Mouse (Mus musculus): ENCODE data around the gene Zfp575. TPM values are rescaled to one million over a fixed set of nuclear protein-coding genes. Genes with fewer than 3 reads are reported as not detected.

Zfp575 gene
- polyA plus RNA-seq, 1 experiment from 2014 or later = 1.4 TPM

DNA sequence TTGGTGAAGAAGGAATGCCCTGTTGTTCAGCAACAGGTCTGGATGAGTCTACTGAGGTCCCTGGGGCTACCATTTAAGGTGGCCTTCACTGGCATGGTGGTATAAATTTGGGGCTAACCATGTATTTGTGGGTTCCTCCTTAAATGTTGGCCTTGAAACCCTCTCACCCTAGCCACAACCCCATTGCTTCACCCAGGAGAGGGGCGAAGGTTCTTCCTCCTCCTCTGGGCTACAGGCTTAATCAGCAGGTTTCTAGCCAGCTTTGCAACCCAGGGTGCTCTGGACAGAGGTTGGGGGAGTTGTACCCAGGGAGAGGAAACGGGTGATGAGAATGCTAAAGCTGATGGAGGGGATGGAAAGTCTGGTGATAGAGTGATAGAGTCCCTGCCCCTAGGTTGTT, 8.0 kb upstream of the Zfp575 start:
- DNase-seq (ENCODE audit: extremely low spot score, low spot score) = no peak
- H3K36me3 ChIP-seq (replicated peaks) = no peaks in the 10 kb centered on the region
- WGBS = 75% methylated on average over 2 of the region's 2 CpGs
- H3K4me1 ChIP-seq = peaks cover 32% of the 10 kb centered on the region
- peaks cover 30% of the 10 kb centered on the region for H3K27me3 ChIP-seq (ENCODE audit: poor library complexity, severe bottlenecking)
- H3K9me3 ChIP-seq = no peaks in the 10 kb centered on the region
- no peak overlapping the region for H3K4me3 ChIP-seq
- no peak overlapping the region for H3K27ac ChIP-seq

DNA sequence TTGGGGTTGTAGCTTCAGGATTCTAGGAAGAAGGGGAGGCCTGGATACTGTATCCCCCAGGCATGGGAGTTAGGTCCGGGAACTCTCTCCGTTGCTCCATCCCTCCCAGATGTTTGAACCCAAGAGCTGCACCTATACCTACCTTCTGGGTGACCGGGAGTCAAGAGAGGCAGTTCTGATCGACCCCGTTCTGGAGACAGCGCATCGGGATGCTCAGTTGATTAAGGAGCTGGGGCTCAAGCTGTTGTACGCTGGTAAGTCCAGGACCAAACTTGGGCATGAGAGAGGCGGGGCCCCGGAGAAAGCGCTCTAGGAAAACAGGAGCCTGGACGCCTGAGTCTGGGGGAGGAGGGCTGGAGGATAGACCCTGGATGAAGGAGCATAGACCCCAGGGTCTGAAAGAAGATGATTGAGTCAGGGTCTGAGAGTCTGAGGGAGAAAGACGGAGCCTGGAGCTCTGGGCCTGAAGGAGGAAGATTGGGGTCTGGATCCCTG, 6.9 kb upstream of the Zfp575 start:
- H3K27ac ChIP-seq = peak overlapping the region; percentile 82

DNA sequence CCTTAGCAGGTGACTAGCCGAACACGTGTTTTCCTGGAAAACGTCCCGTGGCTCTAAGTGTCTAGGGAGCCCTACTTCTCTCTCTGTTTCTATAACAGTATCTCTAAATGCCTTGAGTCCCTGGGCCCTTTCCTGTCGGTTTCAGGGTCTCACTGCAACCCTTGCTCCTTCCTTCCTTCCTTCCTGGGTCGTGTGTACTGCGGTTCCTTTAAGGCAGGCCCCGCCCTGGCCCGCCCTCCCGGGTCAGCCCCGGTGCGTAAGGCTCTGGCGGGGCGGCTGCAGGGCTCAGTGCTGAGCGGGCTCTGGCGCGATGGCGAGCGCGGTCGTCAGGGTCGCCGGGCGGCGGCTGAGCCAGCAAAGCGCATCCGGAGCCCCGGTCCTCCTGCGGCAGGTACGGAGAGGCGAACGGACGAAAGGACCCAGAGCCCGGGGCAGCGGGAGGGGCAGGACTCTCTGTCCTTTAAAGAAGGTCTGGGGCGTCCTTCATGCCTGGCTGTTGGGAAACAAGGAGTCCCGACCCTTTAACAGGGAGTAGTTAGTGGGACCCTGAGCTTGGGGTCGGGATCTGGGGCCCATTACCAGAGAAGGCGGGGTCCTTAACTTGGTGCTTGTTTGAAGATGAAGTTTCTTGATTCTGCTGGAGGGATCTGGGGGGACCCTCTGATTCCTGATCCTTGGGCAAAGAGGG, 6.3 kb upstream of the Zfp575 start:
- H3K36me3 ChIP-seq (replicated peaks) = no peaks in the 10 kb centered on the region
- H3K27ac ChIP-seq = peak overlapping the region; percentile 82
- 3% methylated on average over 37 of the region's 39 CpGs for WGBS
- DNase-seq (ENCODE audit: extremely low spot score, low spot score) = peak; percentile 74
- peak overlapping the region; percentile 72 for H3K4me3 ChIP-seq
- peaks cover 30% of the 10 kb centered on the region for H3K27me3 ChIP-seq (ENCODE audit: poor library complexity, severe bottlenecking)
- H3K9me3 ChIP-seq = no peaks in the 10 kb centered on the region
- H3K4me1 ChIP-seq = peaks cover 32% of the 10 kb centered on the region

More for the DNA sequence above, 6.9 kb upstream of the Zfp575 start:
- under 1% methylated on average over 13 of the region's 13 CpGs for WGBS
- no peak for DNase-seq (ENCODE audit: extremely low spot score, low spot score)
- Histone ChIP-seq H3K36me3 (replicated peaks) (no peaks in the 10 kb centered on the region), H3K4me1 (peaks cover 32% of the 10 kb centered on the region), H3K9me3 (no peaks in the 10 kb centered on the region), H3K27me3 (ENCODE audit: poor library complexity, severe bottlenecking) (peaks cover 30% of the 10 kb centered on the region), H3K4me3 (peak overlapping the region; percentile 72)

DNA sequence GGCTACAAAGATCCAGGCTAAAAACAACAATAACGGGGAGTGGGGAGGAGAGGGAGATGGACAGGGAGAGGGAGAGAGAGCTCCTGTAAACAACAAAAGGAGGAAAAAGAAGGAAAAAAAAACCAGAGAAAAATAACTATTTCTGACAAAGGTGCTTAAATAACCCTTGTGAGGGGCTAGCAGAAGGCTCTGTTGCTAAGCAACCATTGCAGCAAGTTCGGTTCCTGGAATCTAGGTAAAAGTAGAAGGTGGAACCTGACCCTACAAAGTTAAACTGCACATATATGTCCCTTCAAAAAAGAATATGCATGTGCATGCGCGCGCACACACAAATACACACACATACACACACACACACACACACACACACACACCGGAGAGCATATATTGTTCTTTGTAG, 5.3 kb upstream of the Zfp575 start:
- Histone ChIP-seq H3K36me3 (replicated peaks) (no peaks in the 10 kb centered on the region), H3K27ac (no peak overlapping the region), H3K9me3 (no peaks in the 10 kb centered on the region), H3K4me3 (no peak overlapping the region), H3K4me1 (peaks cover 34% of the 10 kb centered on the region), H3K27me3 (ENCODE audit: poor library complexity, severe bottlenecking) (peaks cover 37% of the 10 kb centered on the region)
- DNase-seq (ENCODE audit: extremely low spot score, low spot score) = no peak
- 85% methylated on average over 6 of the region's 6 CpGs for WGBS

DNA sequence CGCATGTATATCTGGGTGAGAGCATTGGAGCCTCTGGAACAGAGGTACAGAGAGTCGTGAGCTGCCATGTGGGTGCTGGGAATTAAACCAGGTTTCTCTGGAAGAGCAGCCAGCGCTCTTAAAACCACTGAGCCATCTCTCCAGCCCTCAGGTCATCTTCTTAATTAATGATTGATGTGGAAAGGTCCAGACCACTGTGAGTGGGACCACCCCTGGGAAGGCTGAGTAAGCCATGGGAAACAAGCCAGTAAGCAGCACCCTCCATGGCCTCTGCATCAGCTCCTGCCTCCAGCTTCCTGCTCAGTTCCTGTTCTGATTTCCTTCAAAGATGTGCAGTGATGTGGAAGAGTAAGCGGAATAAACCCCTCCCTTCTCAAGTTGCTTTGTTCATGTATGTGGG, 4.7 kb upstream of the Zfp575 start:
- peaks cover 40% of the 10 kb centered on the region for H3K4me1 ChIP-seq
- peaks cover 44% of the 10 kb centered on the region for H3K27me3 ChIP-seq (ENCODE audit: poor library complexity, severe bottlenecking)
- WGBS = 70% methylated on average over 4 of the region's 4 CpGs
- H3K27ac ChIP-seq = no peak overlapping the region
- no peak for DNase-seq (ENCODE audit: extremely low spot score, low spot score)
- H3K36me3 ChIP-seq (replicated peaks) = no peaks in the 10 kb centered on the region
- no peaks in the 10 kb centered on the region for H3K9me3 ChIP-seq
- H3K4me3 ChIP-seq = no peak overlapping the region

DNA sequence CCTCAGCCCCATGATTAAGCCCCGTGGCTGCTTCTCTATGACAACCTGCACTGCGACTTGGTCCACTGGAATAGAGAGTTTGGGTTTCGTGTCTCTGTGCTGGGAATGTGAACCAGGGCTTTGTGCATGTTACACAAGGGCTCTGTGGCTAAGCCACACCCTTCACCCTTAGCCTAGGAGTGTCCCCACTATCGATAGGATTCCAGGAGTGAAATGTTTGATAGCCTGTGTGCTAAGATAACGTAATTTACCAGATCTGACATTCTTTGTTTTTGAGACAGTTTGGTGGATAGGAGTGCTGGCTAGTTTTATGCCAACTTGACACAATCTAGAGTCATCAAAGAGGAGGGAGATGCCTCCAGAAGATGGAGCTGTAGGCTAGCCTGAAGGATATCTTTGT, 4.3 kb upstream of the Zfp575 start:
- Histone ChIP-seq H3K27me3 (ENCODE audit: poor library complexity, severe bottlenecking) (peaks cover 48% of the 10 kb centered on the region), H3K9me3 (peaks cover under 1% of the 10 kb centered on the region; the same call in 1 of the 2 replicates), H3K4me3 (no peak overlapping the region), H3K36me3 (replicated peaks) (no peaks in the 10 kb centered on the region), H3K27ac (no peak overlapping the region), H3K4me1 (peaks cover 44% of the 10 kb centered on the region)
- whole genome bisulfite sequencing = 77% methylated on average over 5 of the region's 5 CpGs
- DNase-seq (ENCODE audit: extremely low spot score, low spot score) = no peak

DNA sequence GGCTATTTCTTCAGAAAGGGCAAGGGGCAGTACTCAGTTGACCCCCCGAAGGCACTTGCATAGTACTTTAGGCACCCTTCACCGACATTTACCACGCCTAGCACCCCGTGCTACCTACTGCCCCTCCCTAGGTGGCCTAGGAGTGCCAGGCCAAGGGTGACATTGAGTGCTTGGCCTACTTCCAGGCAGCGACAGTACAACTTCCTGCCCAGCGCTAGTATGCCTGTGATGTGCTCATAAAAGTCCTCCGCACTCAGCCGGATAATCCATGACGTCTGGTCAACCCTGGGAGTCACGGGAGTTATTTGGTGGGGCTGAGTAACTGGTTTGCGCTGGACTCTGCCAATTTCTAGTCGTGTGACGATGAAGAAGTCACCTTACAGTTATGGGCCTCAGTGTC, 895 bp upstream of the Zfp575 start:
- Histone ChIP-seq H3K27ac (no peak overlapping the region), H3K4me1 (peaks cover 25% of the 10 kb centered on the region), H3K36me3 (replicated peaks) (no peaks in the 10 kb centered on the region), H3K27me3 (ENCODE audit: poor library complexity, severe bottlenecking) (peaks cover 50% of the 10 kb centered on the region), H3K9me3 (peaks cover 18% of the 10 kb centered on the region), H3K4me3 (no peak overlapping the region)
- no peak for DNase-seq (ENCODE audit: extremely low spot score, low spot score)
- 90% methylated on average over 13 of the region's 13 CpGs for WGBS

DNA sequence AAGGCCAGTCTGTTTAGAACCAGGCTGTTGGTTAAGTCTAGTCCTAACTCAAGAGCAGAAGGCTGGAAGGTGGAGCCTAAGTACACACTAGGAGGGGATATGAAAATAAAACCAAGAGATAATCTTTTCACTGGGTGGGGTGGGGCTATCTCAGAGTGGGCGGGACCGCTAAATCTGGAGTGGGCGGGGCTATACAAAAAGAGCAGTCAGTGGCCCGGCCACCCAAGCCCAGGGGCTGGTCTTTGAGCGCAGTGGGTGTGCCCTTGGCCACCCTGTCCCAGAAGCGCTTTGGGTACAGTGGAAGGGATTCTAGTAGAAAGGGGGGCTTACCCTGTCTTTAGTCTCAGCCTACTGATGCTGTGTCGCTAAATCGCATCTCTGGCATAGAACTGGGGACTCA, 613 bp downstream of the Zfp575 start:
- 0 out of 2 replicates have a peak overlapping the region, but pooled peaks have one; percentile 75 for H3K27ac ChIP-seq
- H3K9me3 ChIP-seq = peaks cover 18% of the 10 kb centered on the region
- 13% methylated on average over 8 of the region's 8 CpGs for WGBS
- peak overlapping the region; percentile 55 for H3K4me3 ChIP-seq
- peaks cover 12% of the 10 kb centered on the region for H3K4me1 ChIP-seq
- H3K36me3 ChIP-seq (replicated peaks) = no peaks in the 10 kb centered on the region
- peaks cover 50% of the 10 kb centered on the region for H3K27me3 ChIP-seq (ENCODE audit: poor library complexity, severe bottlenecking)
- DNase-seq (ENCODE audit: extremely low spot score, low spot score) = no peak

DNA sequence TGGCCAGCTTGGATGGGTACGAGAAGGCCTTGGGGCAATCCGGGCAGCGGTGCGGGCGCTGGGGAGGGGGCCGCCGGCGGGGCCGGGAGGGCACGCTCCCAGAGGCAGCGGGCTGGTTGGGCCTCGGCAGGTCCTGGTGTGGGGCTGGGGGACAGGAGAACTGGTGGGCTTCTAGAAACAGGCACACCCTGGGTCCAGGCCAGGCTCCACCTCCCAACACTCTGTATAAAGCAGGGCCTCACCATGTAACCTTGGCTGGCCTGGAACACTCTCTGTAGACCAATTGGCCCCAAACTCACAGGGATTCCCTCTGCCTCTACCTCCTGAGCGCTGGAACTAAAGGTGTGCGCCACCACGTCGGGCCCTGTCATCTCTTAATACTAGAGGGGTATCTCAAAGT, 1.4 kb downstream of the Zfp575 start:
- H3K4me3 ChIP-seq = peak overlapping the region; percentile 8; the same call in 1 of the 2 replicates
- no peaks in the 10 kb centered on the region for H3K36me3 ChIP-seq (replicated peaks)
- peaks cover 18% of the 10 kb centered on the region for H3K9me3 ChIP-seq

DNA sequence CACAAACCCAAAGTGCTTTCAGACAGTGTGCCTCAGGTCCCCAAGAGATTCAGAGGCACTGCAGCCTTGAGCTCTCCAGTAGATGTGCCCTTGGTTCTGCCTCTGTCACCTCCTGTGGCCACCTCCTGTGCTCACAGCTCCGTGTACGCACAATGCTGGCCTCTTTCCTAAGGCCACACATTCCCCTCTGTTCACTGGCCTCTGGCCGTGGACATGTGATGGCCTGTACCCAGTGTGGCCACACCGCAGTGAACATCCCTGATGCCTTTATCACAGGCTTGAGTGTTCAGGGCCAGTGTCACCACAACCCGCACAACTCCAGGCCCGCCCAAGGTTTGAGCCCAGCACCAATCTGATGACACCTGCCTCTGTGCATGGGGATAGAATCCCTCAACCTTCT, 2.6 kb downstream of the Zfp575 start:
- Histone ChIP-seq H3K9me3 (peaks cover 18% of the 10 kb centered on the region), H3K4me1 (peaks cover 12% of the 10 kb centered on the region), H3K36me3 (replicated peaks) (no peaks in the 10 kb centered on the region), H3K27me3 (ENCODE audit: poor library complexity, severe bottlenecking) (peaks cover 45% of the 10 kb centered on the region), H3K4me3 (no peak overlapping the region), H3K27ac (no peak overlapping the region)
- 86% methylated on average over 6 of the region's 6 CpGs for WGBS
- no peak for DNase-seq (ENCODE audit: extremely low spot score, low spot score)

More for the DNA sequence above, 1.4 kb downstream of the Zfp575 start:
- peaks cover 45% of the 10 kb centered on the region for H3K27me3 ChIP-seq (ENCODE audit: poor library complexity, severe bottlenecking)
- DNase-seq (ENCODE audit: extremely low spot score, low spot score) = no peak
- H3K4me1 ChIP-seq = peaks cover 12% of the 10 kb centered on the region
- 47% methylated on average over 16 of the region's 16 CpGs for WGBS
- no peak overlapping the region for H3K27ac ChIP-seq

DNA sequence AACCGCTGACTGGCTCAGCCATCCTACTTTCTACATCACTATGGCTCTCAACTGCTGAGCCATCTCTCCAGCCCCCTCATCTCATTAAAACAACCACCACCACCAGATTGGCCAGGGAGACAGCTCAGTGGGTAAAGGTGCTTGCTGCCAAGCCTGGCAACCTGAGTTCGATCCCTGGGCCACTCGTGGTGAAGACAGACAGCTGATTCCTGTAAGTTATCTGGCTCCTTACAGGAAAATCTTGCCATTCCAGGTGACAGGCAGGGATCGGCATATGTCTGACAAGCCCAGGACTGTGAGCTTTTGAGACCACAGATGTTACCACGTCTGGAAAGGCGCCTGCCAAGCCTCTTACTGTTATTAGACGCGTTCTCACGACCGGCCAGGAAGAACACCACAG, 9.6 kb downstream of the Zfp575 start:
- H3K27me3 ChIP-seq (ENCODE audit: poor library complexity, severe bottlenecking) = no peaks in the 10 kb centered on the region
- peaks cover 10% of the 10 kb centered on the region for H3K4me1 ChIP-seq
- 95% methylated on average over 10 of the region's 10 CpGs for WGBS
- no peak overlapping the region for H3K27ac ChIP-seq
- H3K9me3 ChIP-seq = no peaks in the 10 kb centered on the region
- H3K36me3 ChIP-seq (replicated peaks) = peaks cover 19% of the 10 kb centered on the region
- H3K4me3 ChIP-seq = no peak overlapping the region
- DNase-seq (ENCODE audit: extremely low spot score, low spot score) = no peak

DNA sequence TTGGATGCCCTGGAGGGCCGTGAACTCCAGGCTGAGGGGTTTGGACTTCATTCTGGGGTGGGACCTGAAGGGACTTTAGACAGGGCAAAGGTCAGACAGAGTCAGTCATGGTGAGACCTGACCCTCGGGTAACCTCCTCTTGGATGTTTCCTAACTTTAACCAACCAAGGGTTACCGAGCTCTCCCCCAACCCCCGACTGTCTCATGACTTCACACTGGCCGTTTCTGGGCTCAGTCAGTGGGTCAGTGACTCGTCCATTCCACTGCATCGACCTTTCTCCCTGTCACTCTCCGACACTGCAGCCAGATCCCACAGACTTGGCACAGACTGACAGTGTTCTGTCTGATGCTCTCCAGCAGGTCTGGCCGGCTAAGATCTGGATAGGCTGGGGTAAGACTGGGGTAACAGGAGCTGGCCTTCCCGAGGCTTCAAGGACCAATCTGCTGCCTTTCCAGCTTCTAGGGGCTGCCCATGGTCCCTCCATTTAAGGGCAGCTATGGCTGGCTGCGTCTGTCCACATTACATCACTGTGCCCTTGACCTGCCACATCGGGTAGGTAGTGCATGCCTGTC, 13.1 kb downstream of the Zfp575 start:
- Histone ChIP-seq H3K36me3 (replicated peaks) (peaks cover 53% of the 10 kb centered on the region), H3K4me3 (no peak overlapping the region), H3K9me3 (no peaks in the 10 kb centered on the region), H3K4me1 (peaks cover 10% of the 10 kb centered on the region), H3K27ac (no peak overlapping the region), H3K27me3 (ENCODE audit: poor library complexity, severe bottlenecking) (no peaks in the 10 kb centered on the region)
- 64% methylated on average over 12 of the region's 12 CpGs for WGBS
- DNase-seq (ENCODE audit: extremely low spot score, low spot score) = no peak

DNA sequence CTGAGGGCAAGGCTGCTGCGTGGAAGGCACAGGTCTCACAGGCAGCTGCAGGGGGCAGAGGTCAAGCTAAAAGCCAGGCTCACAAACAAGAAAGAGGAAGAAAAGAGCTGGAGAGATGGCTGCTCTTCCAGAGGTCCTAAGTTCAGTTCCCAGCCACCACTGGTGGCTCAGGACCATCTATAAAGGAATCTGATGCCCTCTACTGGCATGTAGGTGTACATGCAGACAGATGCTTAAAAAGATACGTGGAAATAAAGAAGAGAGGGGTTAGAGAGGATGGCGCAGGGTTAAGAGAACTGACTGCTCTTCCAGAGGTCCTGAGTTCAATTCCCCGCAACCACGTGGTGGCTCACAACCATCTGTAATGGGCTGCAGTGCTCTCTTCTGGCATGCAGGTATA, 15.0 kb downstream of the Zfp575 start:
- Histone ChIP-seq H3K27me3 (ENCODE audit: poor library complexity, severe bottlenecking) (no peaks in the 10 kb centered on the region), H3K27ac (no peak overlapping the region), H3K4me1 (peaks cover 10% of the 10 kb centered on the region), H3K9me3 (no peaks in the 10 kb centered on the region), H3K4me3 (no peak overlapping the region), H3K36me3 (replicated peaks) (peaks cover 71% of the 10 kb centered on the region)
- no peak for DNase-seq (ENCODE audit: extremely low spot score, low spot score)
- WGBS = 54% methylated on average over 5 of the region's 5 CpGs

Data from forebrain, embryonic 10.5 days (tissue).